Mouse (Mus musculus) cortical plate, adult 2 months (tissue): ENCODE results near the gene Ins2.

ENCODE experiments used
- CTCF ChIP-seq: fragments of 200-500 bp; IDR thresholded peaks from 2 replicates; pipeline ENCODE4 v1.5.1; 2011; ENCODE audit warnings: mild to moderate bottlenecking, control low read depth, low read length; ENCODE audit not compliant: insufficient read depth; ENCODE audit errors: extremely low read depth
- POLR2A ChIP-seq: fragments of 200-500 bp; IDR thresholded peaks from 2 replicates; pipeline ENCODE4 v1.6.1; 2011; ENCODE audit warnings: mild to moderate bottlenecking, low read length, control low read depth; ENCODE audit not compliant: insufficient read depth; ENCODE audit errors: extremely low read depth

- TF ChIP-seq POLR2A: no peak
- TF ChIP-seq CTCF: no peak
Measured at GRCm38 (mm10) chr7:142653726-142654125, 89.5 kb downstream of the Ins2 start.
